Mouse (Mus musculus) heart, adult 8-10 months (tissue): ENCODE measurements at regions not wholly inside any gene's neighbourhood (a gene's known extent, or its start where the extent isn't known, plus 50 kb on each side); places are given as distances from the start of the nearest gene placed in this dataset.

Experiments
- DNase-seq: peaks from one replicate; pipeline ENCODE4 v3.0.0; 2022; ENCODE audit warnings: low spot score

DNA sequence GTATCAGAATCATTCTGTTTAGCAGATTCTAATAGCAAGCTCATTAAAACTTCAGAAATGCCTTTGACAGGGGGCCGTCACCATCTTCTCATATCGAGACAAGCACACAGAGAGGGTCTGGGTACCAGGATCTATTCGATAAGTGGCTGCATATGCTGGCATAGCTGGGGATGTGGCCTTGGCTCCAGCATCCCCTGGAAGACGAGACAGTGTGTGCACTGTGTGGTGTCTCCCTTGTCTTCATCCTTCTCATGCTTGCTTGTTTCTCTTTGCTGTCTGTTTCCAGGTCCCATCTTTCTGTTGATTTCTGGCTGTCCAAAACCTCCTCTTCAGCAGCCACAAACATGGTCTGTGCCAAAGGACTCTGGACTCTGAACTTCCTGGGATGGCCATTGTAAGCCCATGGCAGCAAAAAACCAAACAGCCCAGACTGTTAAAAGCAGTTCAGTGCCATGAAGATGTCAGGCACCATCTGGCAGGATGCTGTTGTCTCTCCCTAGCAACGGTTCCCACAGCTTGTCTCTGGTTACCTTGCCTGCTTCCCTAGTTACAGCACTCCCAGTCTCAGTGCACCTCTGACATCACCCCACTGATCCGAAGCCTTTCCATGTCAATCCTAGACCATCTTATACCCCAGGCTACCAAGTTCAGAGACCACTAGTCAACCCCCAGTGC is 56.5 kb downstream of the Kctd12 start:
- no peak for DNase-seq

DNA sequence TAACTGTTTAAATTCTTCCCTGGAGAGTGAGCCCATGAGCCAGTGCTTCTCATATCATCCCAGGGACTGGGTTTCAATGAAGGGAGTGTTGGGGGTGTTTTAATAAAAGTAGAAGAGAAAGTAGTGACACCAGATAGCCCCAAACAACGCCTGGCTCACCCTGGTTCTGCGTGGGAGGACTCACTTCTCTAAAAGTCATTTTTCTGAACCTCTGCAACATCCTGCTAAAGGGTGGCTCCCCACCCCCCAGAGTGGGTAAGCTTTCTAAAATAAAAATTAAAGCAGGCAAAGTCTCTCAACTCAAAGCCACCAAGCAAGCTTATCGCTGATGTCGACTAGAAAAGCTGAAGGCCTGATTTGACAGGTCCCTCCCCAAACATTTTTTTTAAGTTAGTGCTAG is 57.8 kb downstream of the Kctd12 start:
- no peak for DNase-seq

DNA sequence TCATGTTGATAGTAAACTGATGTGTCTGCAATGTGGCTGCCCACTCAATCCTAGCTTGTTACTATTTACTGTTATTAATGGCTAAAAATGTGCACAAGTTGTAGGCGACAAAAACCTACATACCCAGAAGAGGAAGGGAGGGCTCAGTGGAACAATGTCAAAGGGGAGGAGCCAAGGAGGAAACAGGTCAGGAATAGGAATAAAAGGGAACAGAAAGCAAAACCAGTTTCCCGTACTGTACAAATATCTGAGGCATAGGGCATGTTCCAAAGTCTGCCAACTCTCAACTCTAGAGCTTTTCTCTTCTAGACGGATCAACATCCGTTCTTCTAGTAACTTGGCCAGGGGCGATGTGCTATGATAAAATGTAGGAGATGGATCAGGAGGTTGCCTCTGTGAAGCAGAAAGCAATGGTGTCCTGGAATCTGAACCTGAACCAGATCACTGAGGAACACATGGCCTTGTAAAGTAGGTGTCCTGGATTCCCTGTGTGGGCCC is 59.9 kb downstream of the Kctd12 start:
- DNase-seq, result no peak

DNA sequence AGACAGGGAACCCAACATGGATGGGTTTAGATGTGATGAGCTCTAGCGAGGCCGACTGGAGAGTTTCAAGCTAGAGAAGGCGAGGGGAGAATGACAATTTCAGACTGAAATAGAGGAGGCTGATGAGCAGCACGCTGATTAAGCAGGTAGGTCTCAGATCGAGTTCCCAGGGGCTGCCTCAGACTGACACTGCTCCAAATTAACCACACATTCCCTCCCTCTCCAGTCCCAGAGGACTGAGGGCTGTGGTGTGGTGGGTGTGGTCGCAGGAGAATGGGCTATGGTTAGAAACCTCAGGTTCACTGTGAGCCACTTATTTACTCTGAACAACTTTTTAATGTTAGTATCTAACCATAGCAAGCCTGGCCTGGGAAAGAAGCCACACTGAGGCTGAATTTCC is 62.0 kb downstream of the Kctd12 start:
- no peak for DNase-seq

DNA sequence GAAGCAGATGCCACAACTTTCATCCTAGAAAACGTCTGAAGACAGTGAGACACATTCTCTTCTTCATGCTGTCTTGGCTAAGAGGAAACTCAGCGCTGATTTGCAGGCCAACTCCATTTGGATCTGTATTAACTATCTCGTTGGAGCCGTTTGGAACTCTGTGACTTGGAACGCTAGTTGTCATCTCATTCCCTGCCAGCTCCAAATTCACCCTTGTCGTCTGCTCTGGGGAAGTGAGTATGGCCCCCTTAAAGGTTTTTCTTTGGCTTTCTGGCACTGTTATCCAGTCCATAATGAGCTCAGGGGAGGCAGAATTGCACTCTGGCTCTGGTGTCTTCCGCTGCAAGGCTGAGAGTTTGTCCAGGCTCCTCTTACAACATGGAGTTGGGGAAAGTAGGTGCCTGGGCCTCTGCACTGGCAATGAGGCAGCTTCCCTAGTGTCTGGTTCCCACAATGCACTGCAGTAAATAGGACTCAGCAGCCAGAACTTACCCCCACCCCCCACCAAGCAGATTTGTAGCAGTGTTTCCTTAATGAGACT is 63.1 kb downstream of the Kctd12 start:
- no peak for DNase-seq

DNA sequence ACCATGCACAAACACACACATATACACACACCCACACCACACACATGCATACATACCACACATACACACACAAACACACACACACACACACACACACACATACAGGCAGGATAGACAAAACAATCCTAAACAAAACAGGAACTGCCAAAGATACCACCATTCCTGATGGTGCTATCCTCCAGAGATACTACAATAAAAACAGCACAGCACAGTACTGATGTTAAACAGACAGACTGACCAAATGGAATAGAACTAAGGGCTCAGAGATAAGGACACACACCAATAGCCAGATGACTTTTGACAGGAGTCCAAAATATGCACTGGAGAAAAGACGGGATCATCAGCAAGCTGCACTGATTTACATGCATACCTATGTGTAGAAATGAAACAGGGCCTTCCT is 64.5 kb downstream of the Kctd12 start:
- DNase-seq, result no peak

DNA sequence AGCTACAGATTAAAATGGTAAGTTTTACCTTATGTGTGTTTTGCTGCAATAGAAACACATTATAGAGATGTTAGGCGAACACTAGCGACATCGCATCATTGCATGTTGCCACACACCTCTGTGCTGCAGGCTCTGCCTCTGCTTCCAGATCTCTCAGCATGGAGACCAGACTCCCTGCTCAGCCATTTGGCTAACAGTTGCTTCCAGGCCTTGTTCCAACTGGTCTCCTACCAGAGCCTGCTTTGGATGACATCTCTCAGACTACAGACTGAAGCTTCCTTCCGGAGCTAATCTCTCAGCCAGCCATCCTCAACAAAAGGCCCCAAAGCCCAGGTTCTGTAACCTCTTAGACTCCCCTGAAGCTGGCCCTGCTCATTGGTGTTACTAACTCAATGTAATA is 66.5 kb downstream of the Kctd12 start:
- no peak for DNase-seq

DNA sequence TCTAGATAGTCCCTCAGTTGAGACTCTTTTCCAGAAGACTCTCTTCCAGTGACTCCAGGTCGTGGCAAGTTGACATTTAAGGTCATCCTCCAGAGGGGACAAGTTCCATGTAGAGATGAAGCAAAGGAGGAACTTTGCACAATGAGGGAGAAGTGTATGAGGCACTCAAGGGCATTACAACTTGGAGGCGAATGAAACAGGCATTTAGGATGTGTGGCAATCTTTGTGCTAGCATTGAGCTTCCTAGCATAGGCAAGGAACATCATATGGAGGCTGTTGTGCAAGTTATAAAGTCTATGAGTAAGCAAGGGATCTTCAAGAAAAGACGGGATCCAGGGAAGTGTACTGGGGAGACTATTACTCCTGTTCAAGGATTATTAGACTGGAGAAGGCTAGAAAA is 70.9 kb downstream of the Kctd12 start:
- no peak for DNase-seq

DNA sequence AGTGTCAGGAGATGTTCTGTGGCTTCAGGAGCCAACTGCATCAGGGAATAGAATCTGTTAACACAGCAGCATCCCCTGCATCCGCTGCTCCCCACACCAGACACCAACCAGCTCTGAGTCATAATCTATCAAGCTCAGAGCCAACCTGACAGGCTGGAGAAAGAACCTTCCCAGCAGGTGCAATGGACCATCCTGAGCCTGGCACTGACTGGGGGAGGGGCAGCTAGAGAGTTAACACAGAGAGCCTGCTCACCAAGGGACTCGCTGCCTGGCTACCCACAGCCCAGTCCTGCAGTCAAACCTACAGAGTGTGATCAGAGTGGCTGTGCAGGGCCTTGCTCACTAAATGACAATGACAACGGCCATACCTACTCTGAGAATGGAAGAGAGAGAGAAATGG is 73.4 kb downstream of the Kctd12 start:
- DNase-seq, result no peak

DNA sequence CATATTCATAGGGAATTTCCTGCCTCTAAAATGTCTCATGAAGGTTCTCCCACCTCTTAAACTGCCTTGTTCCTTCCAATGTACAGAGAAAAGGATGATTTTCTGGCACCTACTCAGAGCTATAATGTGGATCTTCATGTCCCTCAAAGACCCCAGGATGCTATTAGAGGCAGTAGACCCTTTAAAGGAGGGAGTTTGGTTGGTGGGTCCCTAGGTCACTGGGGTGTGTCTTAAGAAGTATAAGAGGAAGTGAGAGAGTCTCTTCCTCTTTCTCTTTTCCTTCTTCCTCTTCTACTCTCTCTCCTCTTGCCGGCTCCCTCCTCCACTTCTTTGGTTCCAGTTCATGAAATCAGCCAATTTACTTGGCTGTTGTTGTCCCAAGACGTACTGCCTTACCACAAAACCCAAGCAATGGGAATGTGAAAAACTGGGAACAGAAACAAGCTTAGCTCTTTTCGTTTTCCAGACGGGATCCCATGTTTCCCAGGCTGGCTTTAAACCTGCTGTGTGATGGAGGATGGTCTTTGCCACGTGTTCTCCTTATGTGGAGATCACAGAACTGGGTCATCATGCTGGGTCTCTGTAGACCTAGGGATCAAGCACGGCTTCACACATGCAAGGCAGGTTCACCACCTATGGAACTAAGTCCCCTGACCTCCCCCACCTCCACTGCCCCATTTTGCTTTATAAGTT is 74.9 kb downstream of the Kctd12 start:
- DNase-seq, result peak; percentile 19

DNA sequence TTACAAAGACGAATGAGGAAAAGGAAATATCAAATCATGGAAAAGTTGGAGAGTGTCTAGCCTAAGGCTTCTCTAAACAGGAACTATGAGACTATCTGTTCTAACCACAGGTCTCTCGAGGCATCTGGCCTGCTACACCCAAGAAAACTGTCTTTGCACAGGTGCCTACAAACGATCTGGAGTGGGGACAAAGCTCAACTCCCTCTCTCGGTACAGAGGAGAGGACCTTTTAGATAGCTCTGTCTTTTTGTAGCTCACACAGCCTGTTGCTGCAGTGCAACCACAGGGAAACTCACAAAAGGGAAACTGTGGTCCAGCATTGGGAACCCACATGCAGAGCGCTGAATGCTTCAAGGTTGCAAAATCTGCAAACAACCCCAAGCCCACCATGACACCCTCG is 75.6 kb downstream of the Kctd12 start:
- no peak for DNase-seq

DNA sequence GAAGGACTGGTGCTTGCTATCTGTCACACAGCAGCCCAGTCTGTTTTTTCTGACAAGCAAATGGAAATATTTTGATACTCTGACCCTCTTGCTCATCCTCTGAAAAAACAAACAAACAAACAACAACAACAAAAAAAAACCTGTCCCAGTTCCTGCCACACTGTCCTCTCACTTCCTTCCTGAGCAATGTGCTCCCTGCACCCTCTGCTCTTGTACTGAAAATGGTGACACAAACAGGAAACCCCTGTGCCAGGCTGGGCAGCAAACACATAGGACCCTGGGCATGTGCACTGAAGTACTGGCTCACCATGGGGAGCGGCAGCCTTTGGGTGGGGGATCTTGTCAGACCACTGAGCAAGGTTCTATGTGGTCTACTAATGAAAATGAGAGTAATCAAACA is 76.2 kb downstream of the Kctd12 start:
- DNase-seq, result no peak

DNA sequence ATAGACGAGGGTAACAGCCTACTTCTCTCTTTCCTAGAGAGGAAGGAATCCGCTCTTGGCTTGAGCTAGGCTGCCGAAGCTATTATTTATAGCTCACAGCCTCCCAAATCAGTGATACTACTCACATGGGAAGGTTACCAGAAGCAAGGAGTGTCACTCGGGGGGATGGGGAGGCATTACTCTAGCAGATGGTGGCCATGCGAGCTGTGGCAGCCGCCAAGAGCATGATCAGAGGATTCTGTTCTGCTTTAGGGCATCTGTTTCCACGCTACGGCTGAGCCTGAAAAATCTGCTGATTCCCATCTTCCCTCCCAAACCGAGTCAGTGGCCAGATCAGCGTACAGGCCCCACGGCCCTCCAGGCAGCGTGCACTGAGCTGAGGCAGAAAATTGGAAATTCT is 79.5 kb downstream of the Kctd12 start:
- DNase-seq, result peak; percentile 76

DNA sequence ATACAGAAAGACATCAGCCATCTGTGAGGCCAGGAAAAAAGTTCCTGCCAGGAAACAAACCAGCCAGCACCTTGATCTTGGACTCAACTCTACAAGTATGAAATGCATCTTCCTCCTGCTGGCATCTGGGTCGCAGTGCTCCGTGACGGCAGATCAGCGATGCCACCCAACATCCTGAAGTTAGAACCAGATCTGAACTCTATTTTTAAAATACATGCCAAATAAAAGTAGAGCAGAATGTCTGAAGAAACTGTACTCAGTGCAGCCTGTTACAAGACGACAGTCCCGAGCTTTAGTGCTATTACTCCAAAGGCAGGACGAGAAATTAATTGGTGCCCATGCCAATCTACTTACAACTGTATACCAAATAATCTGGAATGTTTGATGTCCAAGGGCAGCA is 80.2 kb downstream of the Kctd12 start:
- no peak for DNase-seq

DNA sequence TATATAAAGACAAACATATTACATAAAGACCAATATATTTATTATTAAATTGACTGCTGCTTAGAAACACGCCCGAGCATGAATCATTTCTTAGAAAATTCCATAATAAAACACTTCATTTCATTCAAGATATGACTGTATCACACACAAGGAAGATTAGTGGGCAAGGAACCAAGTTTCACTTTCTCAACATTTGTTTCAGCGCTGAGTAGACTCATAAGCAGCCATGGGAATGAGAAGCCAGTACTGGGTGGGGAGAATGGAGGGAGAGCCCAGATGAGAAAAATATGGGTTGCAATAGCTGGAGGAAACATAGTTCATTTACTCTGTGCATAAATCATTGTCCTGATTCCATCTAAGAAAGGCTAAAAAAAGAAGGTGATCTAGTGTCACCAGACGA is 84.0 kb downstream of the Kctd12 start:
- peak; percentile 69 for DNase-seq

DNA sequence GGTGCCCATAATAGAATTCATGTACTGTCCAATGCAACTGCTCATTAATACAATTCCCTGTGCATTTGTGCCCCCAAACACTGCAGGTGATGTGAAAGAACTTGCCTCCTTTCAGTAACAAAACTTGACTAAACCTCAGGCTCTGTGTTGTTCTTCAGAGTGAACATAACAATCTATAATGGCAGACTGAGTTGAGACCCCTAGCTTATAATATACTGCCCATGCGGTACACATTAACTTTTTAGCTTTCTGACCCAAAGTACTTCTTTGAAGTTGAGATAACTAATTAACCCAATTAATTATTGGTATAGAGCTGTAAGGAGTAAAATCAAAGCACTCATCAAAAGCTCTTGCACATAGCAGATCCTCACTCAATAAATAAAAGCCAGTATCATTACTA is 85.4 kb downstream of the Kctd12 start:
- no peak for DNase-seq

DNA sequence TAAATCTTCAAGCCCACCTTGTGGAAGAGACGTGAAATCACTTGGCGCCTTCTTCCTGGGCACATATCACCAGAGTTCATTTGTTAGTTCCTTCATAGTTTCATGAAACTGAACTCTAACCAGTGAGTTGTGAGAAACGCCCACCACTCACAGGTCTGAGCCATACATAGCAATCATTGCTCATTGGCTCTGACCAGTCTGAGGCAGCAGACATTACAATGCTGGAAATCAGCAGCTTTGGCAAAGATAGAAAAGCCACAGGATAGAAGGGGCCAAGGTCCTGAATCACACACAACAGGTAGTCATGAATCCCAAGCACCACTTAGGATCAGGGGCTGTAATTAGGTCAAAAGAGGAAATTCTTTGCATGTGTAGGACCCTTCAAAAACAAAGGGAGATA is 85.9 kb downstream of the Kctd12 start:
- DNase-seq, result no peak

DNA sequence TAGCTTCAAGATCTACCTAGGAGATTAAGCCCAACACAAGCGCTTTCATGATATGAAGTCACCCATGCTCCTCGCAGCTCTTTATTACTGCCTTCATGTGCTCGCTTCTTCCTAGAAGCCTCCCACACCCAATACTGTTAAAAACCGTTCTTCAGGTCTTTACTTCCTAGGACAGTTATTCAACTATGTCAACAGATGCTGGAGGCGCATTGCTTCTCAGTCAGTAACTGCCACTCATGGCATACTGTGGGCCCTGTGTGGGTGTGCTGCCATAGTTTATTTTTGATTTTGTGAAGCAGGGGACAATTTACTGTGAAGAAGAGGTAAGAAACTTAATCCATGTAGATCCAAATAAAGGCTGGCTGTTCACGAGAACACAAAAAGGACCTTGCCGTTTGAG is 89.2 kb downstream of the Kctd12 start:
- no peak for DNase-seq

DNA sequence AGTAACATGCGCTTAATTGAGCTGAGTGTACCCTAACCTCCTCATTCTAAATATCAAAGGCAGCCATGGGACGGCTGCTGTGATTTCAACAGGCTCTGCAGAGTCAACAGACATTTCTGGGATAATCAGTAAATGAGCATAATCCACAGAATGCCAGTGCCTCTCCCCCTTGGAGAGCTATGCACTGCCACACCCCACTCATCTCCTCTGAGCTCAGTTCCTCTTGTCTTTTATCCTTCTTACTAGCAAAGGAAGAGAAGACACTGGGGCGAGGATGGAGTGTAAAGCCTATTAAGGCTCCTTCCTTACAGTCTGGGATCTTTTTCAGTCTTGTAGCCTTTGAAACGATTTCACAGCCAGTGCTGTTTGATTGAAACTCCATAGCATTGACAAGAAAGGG is 90.9 kb downstream of the Kctd12 start:
- DNase-seq, result no peak

DNA sequence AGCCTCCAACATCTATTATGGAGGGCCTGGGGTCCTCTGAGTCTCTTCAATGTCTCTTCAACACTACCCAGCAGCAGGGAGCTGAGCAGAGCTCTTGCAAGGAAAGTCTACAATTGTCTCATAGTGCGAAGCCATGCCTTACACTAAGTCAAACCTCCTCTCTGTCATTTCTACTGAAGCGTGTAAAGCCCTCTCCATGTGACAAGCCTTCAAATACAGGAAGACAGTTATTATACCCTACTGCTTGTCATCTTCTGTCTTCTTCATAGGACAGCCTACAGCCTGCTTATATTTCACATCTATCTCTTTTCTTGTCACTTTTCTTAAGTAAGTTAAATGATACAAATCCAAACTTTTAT is 97.2 kb downstream of the Kctd12 start:
- no peak for DNase-seq

DNA sequence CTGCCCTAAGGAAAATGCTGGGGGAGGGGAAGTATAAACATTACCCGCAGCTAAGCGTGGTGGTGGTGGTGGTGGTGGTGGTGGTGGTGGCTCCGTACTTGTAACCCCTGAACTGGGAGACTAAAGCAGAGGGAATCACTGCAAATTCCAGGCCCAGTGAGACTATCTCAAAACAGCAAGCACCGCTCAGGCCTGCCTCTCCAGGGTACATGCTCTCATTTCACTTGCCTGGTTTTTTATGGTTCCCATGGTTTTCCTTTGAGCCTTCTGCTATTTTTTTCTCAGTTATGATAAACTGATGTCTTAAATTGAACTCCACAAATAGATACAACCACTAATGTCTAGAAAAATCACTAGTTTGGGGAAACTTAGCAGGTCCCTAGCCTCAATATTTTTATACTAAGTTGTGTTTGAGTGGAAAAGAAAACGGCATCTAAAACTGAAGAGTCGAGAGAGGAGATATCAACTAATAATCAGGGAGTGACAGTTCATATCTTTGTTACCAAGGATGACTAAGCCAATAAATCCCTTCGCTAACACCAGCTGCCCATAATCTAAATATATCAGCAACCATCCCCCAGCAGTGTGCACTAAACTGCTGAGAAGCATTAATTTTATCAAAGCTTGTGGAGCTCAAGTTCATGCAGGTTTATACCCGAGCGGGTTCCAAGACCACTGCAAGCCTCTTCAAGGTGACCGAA is 97.7 kb downstream of the Kctd12 start:
- DNase-seq, result no peak

DNA sequence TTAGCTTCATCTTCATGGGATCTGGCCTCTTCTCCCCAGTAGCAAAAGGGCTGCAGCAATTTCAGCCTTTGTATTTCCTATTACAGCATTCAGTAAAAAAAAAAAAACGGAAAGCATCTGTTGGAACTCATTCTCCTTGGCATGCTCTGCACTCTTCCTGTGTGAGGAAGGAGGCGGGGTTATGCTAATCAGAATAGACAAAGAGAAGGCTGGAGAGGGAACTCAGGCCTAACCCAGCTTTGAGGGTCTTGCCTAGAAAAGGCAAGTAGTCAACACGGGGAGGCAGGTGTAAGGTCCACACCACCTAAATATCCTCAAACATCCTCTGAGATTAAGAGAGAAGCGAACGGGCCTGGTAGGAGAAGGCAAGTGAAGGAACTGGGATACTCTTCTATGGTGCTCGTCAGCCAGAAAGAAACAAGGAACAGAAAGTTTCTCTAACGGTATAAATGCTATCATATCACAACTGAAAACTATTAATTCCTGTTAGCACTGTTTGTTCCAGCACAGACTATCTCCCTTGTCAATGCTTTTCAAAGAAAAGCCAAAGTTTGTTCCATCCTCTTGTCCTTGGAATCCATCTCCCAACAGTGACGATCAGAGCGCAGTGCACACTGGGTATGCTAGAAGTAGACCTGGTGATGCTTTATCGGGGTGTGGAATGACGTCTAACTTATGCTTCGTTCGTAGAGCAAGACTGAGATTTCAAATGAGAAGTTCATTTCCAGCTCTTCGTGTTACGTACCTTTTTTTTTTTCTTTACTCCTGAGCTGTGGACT is 98.9 kb downstream of the Kctd12 start:
- peak; percentile 81 for DNase-seq
